Mouse (Mus musculus) CH12.LX (cell line): ENCODE measurements at regions not wholly inside any gene's neighbourhood (a gene's known extent, or its start where the extent isn't known, plus 50 kb on each side); places are given as distances from the start of the nearest gene placed in this dataset.

Source experiments
- BHLHE40 ChIP-seq: IDR thresholded peaks from 2 replicates; pipeline ENCODE4 v1.6.1; 2011; ENCODE audit warnings: mild to moderate bottlenecking, low read depth, low read length, improper control_type of control experiment
- CHD1 ChIP-seq: IDR thresholded peaks from 2 replicates; pipeline ENCODE4 v1.6.1; 2012; ENCODE audit warnings: low read depth, low read length, improper control_type of control experiment, inconsistent platforms
- CTCF ChIP-seq, 2 experiments: IDR thresholded peaks in 1 of 2; conservative IDR thresholded peaks in 1 of 2; 2 replicates each; pipeline ENCODE4 v1.5.1; 2011 to 2012; ENCODE audit warnings: low read depth in 2 of 2, low read length in 2 of 2, improper control_type of control experiment in 1 of 2, inconsistent platforms in 1 of 2, mild to moderate bottlenecking in 1 of 2, moderate library complexity in 1 of 2
- ETS1 ChIP-seq: conservative IDR thresholded peaks from 2 replicates; pipeline ENCODE4 v1.6.1; 2012; ENCODE audit warnings: low read depth, mild to moderate bottlenecking, inconsistent platforms, low read length, improper control_type of control experiment, moderate library complexity
- GABPA ChIP-seq: IDR thresholded peaks from 2 replicates; pipeline ENCODE4 v1.6.1; 2012; ENCODE audit warnings: low read depth, low read length, improper control_type of control experiment, inconsistent platforms; ENCODE audit not compliant: insufficient replicate concordance
- MAFK ChIP-seq: IDR thresholded peaks from 2 replicates; pipeline ENCODE4 v1.6.1; 2011; ENCODE audit warnings: low read length, improper control_type of control experiment; ENCODE audit not compliant: insufficient replicate concordance
- MAZ ChIP-seq: IDR thresholded peaks from 2 replicates; pipeline ENCODE4 v1.6.1; 2012; ENCODE audit warnings: low read depth, mild to moderate bottlenecking, inconsistent platforms, low read length, improper control_type of control experiment, moderate library complexity
- POLR2A ChIP-seq: IDR thresholded peaks from 2 replicates; pipeline ENCODE4 v1.6.1; 2011; ENCODE audit warnings: low read depth, mild to moderate bottlenecking, improper control_type of control experiment, low read length
- RAD21 ChIP-seq: IDR thresholded peaks from 2 replicates; pipeline ENCODE4 v1.6.1; 2011; ENCODE audit warnings: low read depth, mild to moderate bottlenecking, low read length, improper control_type of control experiment, moderate library complexity
- RCOR1 ChIP-seq: conservative IDR thresholded peaks from 2 replicates; pipeline ENCODE4 v1.6.1; 2012; ENCODE audit warnings: low read depth, mild to moderate bottlenecking, inconsistent platforms, low read length, improper control_type of control experiment
- SIN3A ChIP-seq: IDR thresholded peaks from 2 replicates; pipeline ENCODE4 v1.6.1; 2012; ENCODE audit warnings: low read length, improper control_type of control experiment, inconsistent platforms
- TBP ChIP-seq: conservative IDR thresholded peaks from 2 replicates; pipeline ENCODE4 v1.6.1; 2011; ENCODE audit warnings: low read depth, low read length, improper control_type of control experiment
- USF2 ChIP-seq: conservative IDR thresholded peaks from 2 replicates; pipeline ENCODE4 v1.6.1; 2011; ENCODE audit warnings: low read depth, low read length, improper control_type of control experiment
- ZMIZ1 ChIP-seq: IDR thresholded peaks from 2 replicates; pipeline ENCODE4 v1.6.1; 2012; ENCODE audit warnings: low read depth, mild to moderate bottlenecking, inconsistent platforms, low read length, improper control_type of control experiment

- TF ChIP-seq USF2, result no peak
- TF ChIP-seq CTCF (conservative IDR thresholded peaks at IDR 0.05 in 1 of 2, IDR thresholded peaks at IDR 0.05 in 1 of 2; ENCODE audit: low read depth in 2 of 2, low read length in 2 of 2), result no peak
- TF ChIP-seq POLR2A, result no peak
- TF ChIP-seq SIN3A, result no peak
- TF ChIP-seq ZMIZ1, result no peak
- TF ChIP-seq MAFK, result no peak
- no peak for TF ChIP-seq MAZ
- no peak for TF ChIP-seq BHLHE40
- no peak for TF ChIP-seq RCOR1
- no peak for TF ChIP-seq GABPA
- no peak for TF ChIP-seq RAD21
- no peak for TF ChIP-seq CHD1
- no peak for TF ChIP-seq ETS1
- no peak for TF ChIP-seq TBP
Measured at GRCm38 (mm10) chr2:53605829-53606228, 414.3 kb downstream of the Arl6ip6 start.
